Mouse (Mus musculus): ENCODE results near the gene Sh3tc1.

Sh3tc1 gene

DNA sequence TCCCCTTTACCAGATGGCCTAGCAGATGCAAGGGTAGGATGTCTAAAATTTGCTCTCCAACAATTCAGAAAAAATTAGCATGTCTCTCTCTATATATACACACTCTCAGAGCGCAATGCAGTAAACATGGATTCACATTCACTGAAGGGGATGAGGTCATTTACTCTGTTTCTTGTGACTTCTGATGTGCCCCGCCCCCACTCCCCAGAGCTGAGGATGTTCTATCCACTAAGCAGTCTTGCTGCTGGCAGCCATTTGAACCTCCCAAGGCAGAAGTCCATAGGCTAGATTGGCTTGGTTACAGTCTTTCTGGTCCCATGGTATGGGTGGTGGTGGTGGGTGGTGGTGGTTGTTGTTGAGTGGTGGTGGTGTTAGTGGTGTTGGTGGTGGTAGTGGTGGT lies 17.9 kb downstream of the Sh3tc1 start:
- no peak for DNase-seq (ENCODE audit: low spot score in 2 of 2)

DNA sequence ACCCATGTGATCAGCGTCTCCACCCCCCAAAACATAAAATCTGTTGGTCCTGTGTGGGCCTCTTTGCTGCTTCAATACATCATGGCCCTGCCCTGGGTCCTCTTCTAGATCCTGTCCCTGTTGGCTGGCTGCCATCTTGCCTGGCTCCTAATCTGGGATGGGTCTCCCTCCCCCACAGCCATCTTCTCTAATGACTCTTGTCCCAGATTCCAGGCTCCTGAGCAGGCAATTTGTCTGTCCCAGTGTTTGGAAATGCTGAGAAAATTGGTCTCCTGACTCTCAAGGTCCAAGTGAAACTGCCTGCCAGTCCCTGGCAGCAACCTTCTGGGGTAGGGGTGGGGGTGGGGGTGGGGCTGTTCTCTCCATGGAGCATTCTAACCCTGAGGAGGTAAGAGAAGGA lies 19.9 kb downstream of the Sh3tc1 start:
- no peak for DNase-seq (ENCODE audit: low spot score in 2 of 2)

DNA sequence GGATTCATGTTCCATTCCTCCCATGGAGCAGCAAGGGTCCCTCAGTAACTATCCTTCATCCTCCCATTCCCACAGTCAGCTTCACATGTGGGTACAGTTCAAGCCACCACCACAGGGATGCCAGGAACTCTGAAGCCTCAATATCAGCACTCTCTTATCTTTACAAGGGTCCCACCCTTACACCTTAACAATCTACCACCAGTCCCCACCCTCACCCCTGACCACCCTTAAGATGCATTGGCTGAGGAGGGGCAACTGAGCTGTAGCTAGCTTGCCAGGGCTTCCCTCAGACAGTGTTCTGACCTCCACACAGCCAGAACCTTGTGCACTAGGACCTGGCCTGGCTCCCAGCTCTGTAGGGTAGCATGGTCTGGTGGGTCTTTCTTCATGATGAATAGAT lies 20.4 kb downstream of the Sh3tc1 start:
- no peak for DNase-seq (ENCODE audit: low spot score in 2 of 2)

DNA sequence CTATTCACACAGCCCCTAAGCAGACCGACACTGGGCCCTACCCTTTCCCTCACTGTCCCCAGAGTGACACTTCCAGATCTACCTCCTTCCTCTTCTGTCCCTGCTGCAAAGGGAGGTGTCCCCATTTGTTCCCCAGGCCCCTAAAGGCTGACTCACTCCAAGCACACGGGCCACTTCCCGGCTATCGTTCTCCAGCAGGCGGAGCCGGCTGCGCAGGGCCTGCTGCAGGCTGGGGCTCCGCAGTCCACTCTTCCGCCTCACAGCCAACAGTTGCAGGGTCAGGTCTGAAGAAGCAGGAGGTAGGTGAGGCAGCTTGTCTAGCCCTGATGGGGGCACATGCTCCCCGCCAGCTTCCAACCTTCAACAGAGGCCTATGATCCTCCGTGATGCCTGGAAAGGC lies 21.0 kb downstream of the Sh3tc1 start:
- DNase-seq (ENCODE audit: low spot score in 2 of 2) = no peak

GRCm38 (mm10) chr5:35717946-35718345 lies 21.8 kb downstream of the Sh3tc1 start:
- peak in 1 of 2 experiments; percentile 31 for DNase-seq (ENCODE audit: low spot score in 2 of 2)

DNA sequence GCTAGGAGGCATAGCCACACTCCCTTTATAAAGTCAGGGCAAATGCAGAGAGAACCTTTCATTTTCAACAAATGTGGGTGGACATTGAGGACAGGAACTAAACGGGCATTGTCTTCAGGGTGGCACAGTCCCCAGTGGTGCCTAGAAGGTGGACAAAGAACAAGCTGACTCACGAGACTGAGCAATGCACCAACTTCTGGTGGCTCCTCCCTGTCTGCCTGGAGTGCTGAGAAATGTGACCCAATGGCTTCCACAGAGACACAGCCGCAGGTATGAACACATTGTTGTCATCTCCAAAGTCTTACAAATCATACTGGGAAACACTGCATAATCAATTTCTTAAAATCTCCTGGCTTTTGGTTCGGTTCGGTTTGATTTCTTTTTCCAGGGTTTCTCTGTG lies 22.3 kb downstream of the Sh3tc1 start:
- DNase-seq (ENCODE audit: low spot score in 2 of 2) = no peak

DNA sequence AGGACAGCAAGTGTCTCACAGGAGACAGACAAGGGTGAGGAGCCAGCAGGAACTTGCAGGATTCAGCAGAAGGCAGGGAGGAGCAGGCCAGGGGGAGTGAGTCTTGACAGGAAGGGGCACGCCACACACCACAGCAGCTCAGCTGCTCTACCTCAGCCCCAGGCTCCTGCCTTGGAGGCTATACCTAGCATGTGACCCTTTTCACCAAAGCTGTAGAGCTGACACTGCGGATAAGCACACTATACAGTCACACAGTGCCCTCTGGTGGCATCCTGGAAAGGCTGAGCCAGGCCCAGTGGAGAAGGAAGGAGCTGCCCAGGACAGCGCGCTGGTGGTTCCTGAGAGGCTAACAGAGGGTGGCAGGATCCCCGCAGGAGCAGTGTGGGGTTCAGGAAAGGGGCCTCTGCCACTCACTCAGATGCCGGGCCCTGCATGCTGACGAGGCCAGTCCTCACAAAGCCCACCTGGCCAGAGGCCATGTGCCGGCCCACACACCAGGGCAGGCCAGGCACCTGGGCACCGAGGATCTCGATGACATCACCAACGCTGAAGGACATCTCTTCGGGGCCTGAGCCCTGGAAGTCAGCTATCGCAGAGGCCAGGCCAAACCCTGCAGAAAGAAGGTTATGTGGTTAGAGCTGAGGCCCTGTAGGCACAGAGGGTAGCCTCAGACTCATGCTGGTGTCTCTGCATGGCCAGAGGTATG lies 26.0 kb downstream of the Sh3tc1 start:
- peak; percentile 28 to 33 for DNase-seq (ENCODE audit: low spot score in 2 of 2)

DNA sequence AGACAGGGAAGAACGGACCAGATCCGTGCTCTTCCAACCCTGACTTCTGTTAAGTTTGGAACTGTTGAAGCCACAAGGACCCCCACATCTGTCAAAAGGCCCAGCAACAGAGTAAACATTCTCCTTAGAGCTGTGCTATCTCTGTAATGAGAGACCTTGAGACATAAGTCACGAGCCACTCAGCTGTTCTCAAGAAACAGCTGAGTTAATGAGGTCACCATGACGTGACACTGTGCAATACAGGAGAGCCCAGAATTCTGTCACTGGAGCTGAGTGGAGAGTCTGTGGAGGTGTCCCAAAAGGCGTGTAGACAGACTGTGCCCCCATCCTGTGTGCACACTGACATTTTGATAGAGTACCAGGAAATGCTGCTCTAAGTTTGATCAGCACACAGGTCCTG lies 27.3 kb downstream of the Sh3tc1 start:
- no peak for DNase-seq (ENCODE audit: low spot score in 2 of 2)

GRCm38 (mm10) chr5:35710931-35711330 lies 28.9 kb downstream of the Sh3tc1 start:
- DNase-seq (ENCODE audit: low spot score in 2 of 2) = no peak

DNA sequence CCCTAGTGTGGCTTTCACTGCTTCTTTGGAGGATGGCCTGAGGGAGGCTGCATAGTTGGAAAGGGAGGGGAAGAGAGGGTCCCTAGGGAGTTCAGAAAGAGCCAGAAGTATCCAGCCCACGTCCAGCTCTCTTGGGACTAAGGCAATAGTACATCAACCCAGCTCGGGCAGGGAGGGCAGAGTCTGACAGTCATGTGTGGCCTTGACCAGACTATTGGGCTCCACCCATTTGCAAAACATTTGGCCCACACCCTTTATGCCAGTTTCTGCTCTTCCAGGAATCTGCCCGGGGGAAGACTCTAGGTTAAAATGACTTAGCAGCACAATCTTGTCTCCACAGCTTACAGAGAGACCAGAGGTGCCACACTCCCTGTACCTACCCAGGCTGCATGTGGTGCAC lies 29.3 kb downstream of the Sh3tc1 start:
- no peak for DNase-seq (ENCODE audit: low spot score in 2 of 2)

- no peak for DNase-seq (ENCODE audit: low spot score in 2 of 2)
Measured at GRCm38 (mm10) chr5:35705411-35705810, 34.4 kb downstream of the Sh3tc1 start.

- DNase-seq (ENCODE audit: low spot score in 2 of 2) = no peak
Measured at GRCm38 (mm10) chr5:35703814-35704213, 36.0 kb downstream of the Sh3tc1 start.

GRCm38 (mm10) chr5:35703183-35703582 lies 36.6 kb downstream of the Sh3tc1 start:
- no peak for DNase-seq (ENCODE audit: low spot score in 2 of 2)

DNA sequence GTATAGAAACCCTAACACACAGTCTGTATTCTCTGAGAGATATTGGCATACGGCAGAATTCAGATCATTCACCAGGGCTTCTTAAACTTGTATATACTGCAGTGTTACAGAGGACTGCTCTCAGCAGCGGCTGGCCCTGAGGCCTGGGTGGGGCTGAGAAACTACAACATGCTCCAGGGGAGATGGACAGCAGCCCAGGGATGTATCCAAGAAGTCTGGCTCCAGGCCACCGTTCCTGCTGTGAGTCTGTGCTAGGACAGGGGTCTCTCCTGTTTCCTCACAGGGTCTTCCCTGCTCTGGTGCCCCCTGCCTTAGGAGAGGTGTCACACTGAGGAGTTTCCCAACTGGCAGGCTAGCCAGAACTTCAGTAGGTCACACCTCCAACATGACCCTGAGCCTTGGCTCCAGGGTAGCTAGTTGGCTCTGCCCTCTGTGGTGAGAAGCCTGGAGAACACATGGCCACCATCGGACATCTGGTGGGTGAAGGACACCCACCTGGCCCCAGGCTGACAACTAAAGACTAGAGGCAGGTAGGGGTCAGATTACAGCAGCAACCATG lies 37.1 kb downstream of the Sh3tc1 start:
- DNase-seq (ENCODE audit: low spot score in 2 of 2) = no peak

GRCm38 (mm10) chr5:35701042-35701441 lies 38.7 kb downstream of the Sh3tc1 start:
- DNase-seq (ENCODE audit: low spot score in 2 of 2) = peak; percentile 39 to 48

- DNase-seq (ENCODE audit: low spot score in 2 of 2) = no peak
Measured at GRCm38 (mm10) chr5:35695815-35696214, 44.0 kb downstream of the Sh3tc1 start.

DNA sequence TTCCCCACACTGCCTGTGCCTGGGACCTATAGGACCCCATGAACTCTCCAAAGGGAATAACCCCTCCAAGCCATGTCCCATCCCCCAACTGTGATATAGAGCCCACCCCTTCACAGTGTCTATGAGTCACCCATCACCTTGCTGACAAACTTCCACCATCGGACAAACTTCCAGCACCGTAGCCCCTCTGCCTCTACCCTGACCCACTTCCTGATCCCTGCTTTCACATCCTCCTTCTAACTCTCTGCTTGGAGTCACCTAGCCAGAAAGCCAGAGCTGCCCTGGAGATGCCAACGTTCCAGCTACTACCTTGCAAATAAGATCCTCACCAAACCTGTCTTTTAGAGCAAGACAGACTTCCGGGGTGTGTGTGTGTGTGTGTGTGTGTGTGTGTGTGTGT lies 46.1 kb downstream of the Sh3tc1 start:
- no peak for DNase-seq (ENCODE audit: low spot score in 2 of 2)

DNA sequence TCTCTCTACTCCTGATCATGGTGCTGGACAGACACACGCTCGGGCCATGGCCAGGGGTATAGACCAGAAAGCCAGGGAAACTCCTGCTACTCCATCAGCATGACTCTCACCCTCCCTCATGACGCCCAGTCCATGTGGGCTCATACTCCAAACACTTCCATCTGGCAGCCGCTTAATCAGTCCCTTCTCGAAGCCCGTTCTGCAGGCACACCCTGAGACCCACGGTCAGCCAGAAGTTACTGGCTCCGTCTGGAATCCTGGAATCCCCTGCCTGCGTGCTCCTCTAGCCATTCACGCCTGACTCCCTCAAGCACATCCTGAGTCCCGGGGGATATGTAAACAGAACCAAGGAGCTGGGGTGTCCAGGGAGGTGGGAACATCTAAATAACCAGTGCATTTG lies 48.5 kb downstream of the Sh3tc1 start:
- DNase-seq (ENCODE audit: low spot score in 2 of 2) = no peak

DNA sequence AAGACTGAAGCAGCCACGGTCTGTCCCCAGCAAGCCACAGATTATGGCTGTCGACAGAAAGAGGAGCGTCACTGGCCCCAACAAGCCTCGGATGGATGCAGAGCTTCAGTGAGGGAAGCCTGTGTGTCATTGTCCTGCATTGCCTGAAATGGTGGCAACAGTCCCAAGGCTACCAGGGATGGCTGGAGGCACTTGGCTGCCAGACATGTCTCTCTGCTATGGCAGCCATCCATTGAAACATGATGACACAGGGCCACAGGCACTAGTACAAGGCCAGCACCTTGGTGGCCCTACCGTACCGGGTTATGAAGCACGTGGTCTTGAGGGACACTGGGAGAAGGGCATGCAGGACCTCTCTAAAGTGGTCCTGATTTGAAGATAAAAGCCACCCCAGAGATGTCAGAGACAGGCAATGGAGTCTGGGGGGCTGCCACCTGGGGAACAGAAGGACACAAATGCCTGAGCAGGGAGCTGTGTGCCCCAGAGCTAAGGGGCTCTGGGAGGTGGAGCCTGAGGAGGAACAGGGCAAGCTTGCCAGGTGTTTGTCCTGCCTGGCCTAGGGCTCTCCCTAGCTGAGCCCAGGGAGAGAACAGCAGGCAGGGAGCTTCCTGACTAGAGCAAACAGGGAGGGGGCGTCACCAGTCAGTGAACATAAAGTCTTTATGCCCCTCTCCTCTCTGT lies 49.2 kb downstream of the Sh3tc1 start:
- no peak for DNase-seq (ENCODE audit: low spot score in 2 of 2)

GRCm38 (mm10) chr5:35689374-35689773 lies 50.4 kb downstream of the Sh3tc1 start:
- no peak for DNase-seq (ENCODE audit: low spot score in 2 of 2)

DNA sequence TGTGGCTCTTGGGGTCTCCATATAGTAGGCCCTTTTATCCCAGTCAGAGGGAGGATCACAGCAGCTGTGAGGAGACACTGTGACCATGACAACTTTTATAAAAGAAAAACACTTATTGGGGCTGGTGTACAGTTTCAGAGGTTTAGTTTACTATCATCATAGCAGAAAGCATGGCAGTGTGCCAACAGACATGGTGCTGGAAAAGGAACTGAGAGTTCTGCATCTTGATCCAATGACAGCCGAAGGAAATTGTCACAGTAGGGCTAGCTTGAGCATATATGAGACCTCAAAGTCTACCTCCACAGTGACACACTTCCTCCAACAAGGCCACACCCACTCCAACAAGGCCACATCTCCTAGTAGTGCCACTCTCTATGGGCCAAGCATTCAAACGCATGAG lies 50.9 kb downstream of the Sh3tc1 start:
- DNase-seq (ENCODE audit: low spot score in 2 of 2) = no peak

GRCm38 (mm10) chr5:35687098-35687497 lies 52.7 kb downstream of the Sh3tc1 start:
- DNase-seq (ENCODE audit: low spot score in 2 of 2) = no peak

DNA sequence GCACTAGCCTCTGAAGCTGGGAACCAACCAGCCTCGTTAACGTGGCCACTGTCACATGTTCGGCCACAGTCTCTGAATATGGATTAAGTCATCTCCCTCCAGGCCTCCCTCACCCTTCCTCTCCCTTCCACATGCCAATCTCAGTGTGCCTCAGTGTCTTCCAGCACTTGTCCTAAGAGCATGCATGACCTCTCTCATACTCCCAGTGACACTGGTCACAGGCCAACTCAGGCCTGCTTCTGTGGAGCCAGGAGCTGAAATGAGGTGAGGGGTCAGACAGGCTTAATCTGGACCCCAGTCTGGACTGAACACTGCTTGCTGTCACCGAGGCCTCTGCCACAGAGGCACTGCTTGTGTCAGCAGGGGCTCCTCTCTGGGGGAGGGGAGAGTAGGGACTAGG lies 53.5 kb downstream of the Sh3tc1 start:
- no peak for DNase-seq (ENCODE audit: low spot score in 2 of 2)
